Mouse (Mus musculus) CH12.LX (cell line): ENCODE data around the gene Steap3. TPM values are rescaled to one million over a fixed set of nuclear protein-coding genes. Genes with fewer than 3 reads are reported as not detected.

Experiments used
- DNase-seq: peaks from one replicate; pipeline ENCODE4 v3.0.0-alpha.2; 2013; ENCODE audit errors: extremely low read depth
- H3K27ac ChIP-seq: 2 replicates; pipeline ENCODE4 v1.5.1; 2012; ENCODE audit warnings: low read depth, mild to moderate bottlenecking, control low read depth, moderate library complexity; ENCODE audit not compliant: insufficient read depth
- H3K27me3 ChIP-seq: replicated peaks from 2 replicates; pipeline ENCODE3; 2012; ENCODE audit warnings: inconsistent platforms
- H3K36me3 ChIP-seq, 2 experiments: replicated peaks in 1 of 2; 2 replicates each; pipeline versions ENCODE3 to v1.6.1; 2012; ENCODE audit warnings: inconsistent platforms in 1 of 2, low read length in 1 of 2, mild to moderate bottlenecking in 1 of 2, mixed read lengths in 1 of 2, moderate library complexity in 1 of 2; ENCODE audit not compliant: control insufficient read depth in 1 of 2, insufficient read depth in 1 of 2
- H3K4me1 ChIP-seq, 2 experiments: 2 replicates each; pipeline ENCODE4 v1.6.1; 2012; ENCODE audit warnings: inconsistent platforms in 1 of 2, moderate library complexity in 1 of 2; ENCODE audit not compliant: insufficient read depth in 2 of 2, control insufficient read depth in 1 of 2
- H3K4me2 ChIP-seq: 2 replicates; pipeline ENCODE4 v1.6.1; 2012; ENCODE audit warnings: low read depth, mild to moderate bottlenecking, control low read depth; ENCODE audit not compliant: poor library complexity, insufficient read depth, severe bottlenecking
- H3K4me3 ChIP-seq, 3 experiments: fragments of 150-350 bp in 1 of 3; sonication (generic) in 1 of 3; replicated peaks in 1 of 3; 2 replicates each; pipeline versions ENCODE3 to v1.5.1; 2011 to 2012; ENCODE audit warnings: low read depth in 2 of 3, low read length in 2 of 3, mild to moderate bottlenecking in 2 of 3, moderate library complexity in 2 of 3, control low read depth in 1 of 3, improper control_type of control experiment in 1 of 3, inconsistent platforms in 1 of 3, mixed read lengths in 1 of 3; ENCODE audit not compliant: poor library complexity in 1 of 3
- H3K79me2 ChIP-seq: replicated peaks from 2 replicates; pipeline ENCODE4 v1.6.1; 2012; ENCODE audit warnings: mild to moderate bottlenecking, moderate library complexity; ENCODE audit not compliant: control insufficient read depth, poor library complexity, insufficient read depth, severe bottlenecking; ENCODE audit errors: extremely low read depth
- H3K9ac ChIP-seq: 2 replicates; pipeline ENCODE4 v1.6.1; 2012; ENCODE audit warnings: low read depth, mild to moderate bottlenecking, control low read depth, moderate library complexity; ENCODE audit not compliant: insufficient read depth
- H3K9me3 ChIP-seq: replicated peaks from 2 replicates; pipeline ENCODE3; 2012; ENCODE audit warnings: low read length, inconsistent platforms, mixed read lengths
- BHLHE40 ChIP-seq: IDR thresholded peaks from 2 replicates; pipeline ENCODE4 v1.6.1; 2011; ENCODE audit warnings: mild to moderate bottlenecking, low read depth, low read length, improper control_type of control experiment
- CHD2 ChIP-seq: IDR thresholded peaks from 2 replicates; pipeline ENCODE4 v1.6.1; 2011; ENCODE audit warnings: low read length, improper control_type of control experiment
- EP300 ChIP-seq: IDR thresholded peaks from 2 replicates; pipeline ENCODE4 v1.6.1; 2011; ENCODE audit warnings: low read length, improper control_type of control experiment
- HCFC1 ChIP-seq: IDR thresholded peaks from 2 replicates; pipeline ENCODE4 v1.6.1; 2012; ENCODE audit warnings: low read depth, mild to moderate bottlenecking, inconsistent platforms, low read length, improper control_type of control experiment
- IRF4 ChIP-seq: IDR thresholded peaks from 2 replicates; pipeline ENCODE4 v1.6.1; 2014; ENCODE audit warnings: low read depth, mild to moderate bottlenecking, inconsistent platforms, low read length, improper control_type of control experiment
- KAT2A ChIP-seq: IDR thresholded peaks from 2 replicates; pipeline ENCODE4 v1.6.1; 2012; ENCODE audit warnings: low read length, improper control_type of control experiment, inconsistent platforms; ENCODE audit not compliant: insufficient replicate concordance
- MXI1 ChIP-seq: IDR thresholded peaks from 2 replicates; pipeline ENCODE4 v1.6.1; 2011; ENCODE audit warnings: mild to moderate bottlenecking, low read depth, low read length, improper control_type of control experiment
- MYC ChIP-seq: IDR thresholded peaks from 2 replicates; pipeline ENCODE4 v1.6.1; 2011; ENCODE audit warnings: low read depth, mild to moderate bottlenecking, improper control_type of control experiment, low read length
- NELFE ChIP-seq: IDR thresholded peaks from 2 replicates; pipeline ENCODE4 v1.6.1; 2011; ENCODE audit warnings: low read depth, low read length, improper control_type of control experiment
- POLR2AphosphoS2 ChIP-seq: IDR thresholded peaks from 2 replicates; pipeline ENCODE4 v1.6.1; 2011; ENCODE audit warnings: low read depth, low read length, improper control_type of control experiment
- RCOR1 ChIP-seq: conservative IDR thresholded peaks from 2 replicates; pipeline ENCODE4 v1.6.1; 2012; ENCODE audit warnings: low read depth, mild to moderate bottlenecking, inconsistent platforms, low read length, improper control_type of control experiment
- TBP ChIP-seq: conservative IDR thresholded peaks from 2 replicates; pipeline ENCODE4 v1.6.1; 2011; ENCODE audit warnings: low read depth, low read length, improper control_type of control experiment
- TCF12 ChIP-seq: IDR thresholded peaks from 2 replicates; pipeline ENCODE4 v1.6.1; 2014; ENCODE audit warnings: low read depth, mild to moderate bottlenecking, inconsistent platforms, low read length, improper control_type of control experiment
- UBTF ChIP-seq: IDR thresholded peaks from 2 replicates; pipeline ENCODE4 v1.6.1; 2012; ENCODE audit warnings: low read depth, mild to moderate bottlenecking, inconsistent platforms, low read length, improper control_type of control experiment, moderate library complexity
- ZC3H11A ChIP-seq: IDR thresholded peaks from 2 replicates; pipeline ENCODE4 v1.6.1; 2012; ENCODE audit warnings: low read depth, mild to moderate bottlenecking, inconsistent platforms, low read length, improper control_type of control experiment
- ZKSCAN1 ChIP-seq: IDR thresholded peaks from 2 replicates; pipeline ENCODE4 v1.6.1; 2012; ENCODE audit warnings: low read depth, inconsistent platforms, low read length, improper control_type of control experiment, borderline replicate concordance
- ZMIZ1 ChIP-seq: IDR thresholded peaks from 2 replicates; pipeline ENCODE4 v1.6.1; 2012; ENCODE audit warnings: low read depth, mild to moderate bottlenecking, inconsistent platforms, low read length, improper control_type of control experiment
- ZNF384 ChIP-seq: IDR thresholded peaks from 2 replicates; pipeline ENCODE4 v1.6.1; 2012; ENCODE audit warnings: low read depth, low read length, improper control_type of control experiment, inconsistent platforms
- dilution Hi-C: fragments of 300-500 bp; cut with MboI; formaldehyde crosslinking; loops from 2 replicates; pipeline ENCODE4 v1.14.3; 2020; ENCODE audit warnings: low sequenced_read_pairs; ENCODE audit not compliant: extremely low pct_unique_long_range_greater_than_20kb, extremely low pct_ligation_motif_present
- in situ Hi-C: fragments of 300-500 bp; cut with MboI; formaldehyde crosslinking; loops from 3 replicates; pipeline ENCODE4 v1.14.3; 2019; ENCODE audit warnings: low sequenced_read_pairs, low pct_ligation_motif_present, low pct_unique_long_range_greater_than_20kb, mixed read lengths
- polyA plus RNA-seq: library from polyadenylated mRNA; unstranded; fragments of >175 nt; gene quantifications from 2 replicates; pipeline ENCODE4 v1.2.1, GENCODE M21; 2012; ENCODE audit warnings: low read depth; ENCODE audit not compliant: insufficient read length
- total RNA-seq, 2 experiments: library from RNA; depleted of rRNA; stranded (reverse); fragments of 300-350 nt in 1 of 2; fragments of >200 nt in 1 of 2; gene quantifications; 2 replicates each; pipeline ENCODE4 v1.2.3; 2012 to 2014

Steap3 gene
- total and polyA plus RNA-seq, 3 experiments = 1.2 to 8.0 (median 2.9) TPM

- TF ChIP-seq MXI1 (no peak), RCOR1 (no peak), POLR2AphosphoS2 (no peak), TBP (no peak), HCFC1 (no peak), ZC3H11A (peak; percentile 25), CHD2 (no peak)
Measured at GRCm38 (mm10) chr1:120171819-120172521, 100.5 kb downstream of the Steap3 start (continued).

- H3K4me3 ChIP-seq = no peak overlapping the region
- peaks cover 0 to 1% of the 10 kb centered on the region in 2 experiments for H3K36me3 ChIP-seq
- no peaks in the 10 kb centered on the region for H3K9me3 ChIP-seq
- no peak overlapping the region for H3K27ac ChIP-seq
- in situ Hi-C loops (loop anchor here (5.0 kb wide), 1 partner anchor 372 kb away; no protein-coding TSS in a partner anchor), dilution Hi-C loops (no loop called here)
- no peak overlapping the region for H3K4me2 ChIP-seq
- TF ChIP-seq MYC (no peak), MXI1 (no peak), TBP (no peak), EP300 (no peak), ZKSCAN1 (peak; percentile 12; the same call in 1 of the 2 replicates), ZMIZ1 (no peak)
- no peaks in the 10 kb centered on the region for H3K27me3 ChIP-seq
- no peak for DNase-seq
- peaks cover 14 to 52% of the 10 kb centered on the region in 2 experiments for H3K4me1 ChIP-seq
- H3K79me2 ChIP-seq = no peaks in the 10 kb centered on the region
- no peak overlapping the region for H3K9ac ChIP-seq
Measured at GRCm38 (mm10) chr1:120170307-120170706, 102.2 kb downstream of the Steap3 start.

- peak; percentile 31 for DNase-seq
- peaks cover 0 to 6% of the 10 kb centered on the region in 2 experiments for H3K36me3 ChIP-seq
- in situ Hi-C loops = no loop called here
- no peak overlapping the region for H3K4me3 ChIP-seq
- H3K27ac ChIP-seq = no peak overlapping the region
- H3K9ac ChIP-seq = no peak overlapping the region
- dilution Hi-C loops = no loop called here
- no peaks in the 10 kb centered on the region for H3K27me3 ChIP-seq
- H3K9me3 ChIP-seq = no peaks in the 10 kb centered on the region
- TF ChIP-seq ZC3H11A = no peak
- no peak for TF ChIP-seq UBTF
- TF ChIP-seq TCF12 = 0 out of 2 replicates have a peak, but pooled peaks have one; percentile 15
- peak; percentile 53 for TF ChIP-seq ZNF384
- TF ChIP-seq BHLHE40 = peak; percentile 52
- no peak for TF ChIP-seq MXI1
- TF ChIP-seq NELFE = no peak
- no peak for TF ChIP-seq KAT2A
- 0 out of 2 replicates have a peak, but pooled peaks have one; percentile 50 for TF ChIP-seq IRF4
- peak; percentile 47; the same call in 1 of the 2 replicates for TF ChIP-seq EP300
- no peaks in the 10 kb centered on the region for H3K79me2 ChIP-seq
- peaks cover 5 to 38% of the 10 kb centered on the region in 2 experiments; a peak in 3 of 4 replicates for H3K4me1 ChIP-seq
- no peak overlapping the region for H3K4me2 ChIP-seq
Measured at GRCm38 (mm10) chr1:120168674-120169073, 103.8 kb downstream of the Steap3 start.
